Mouse (Mus musculus): ENCODE measurements around the gene Nrxn1.

GRCm38 (mm10) chr17:90662318-90662717 is 430.6 kb downstream of the Nrxn1 start:
- TF ChIP-seq ZNF384 (IDR thresholded peaks at IDR 0.05; ENCODE audit: low read depth, low read length) (no peak), MAFK (IDR thresholded peaks at IDR 0.05; ENCODE audit: insufficient read depth, low read depth, low read length) (no peak), CHD2 (IDR thresholded peaks at IDR 0.05; ENCODE audit: low read depth, low read length) (no peak), HCFC1 (IDR thresholded peaks at IDR 0.05; ENCODE audit: borderline replicate concordance, insufficient read depth, low read length) (no peak), ZC3H11A (IDR thresholded peaks at IDR 0.05; ENCODE audit: borderline replicate concordance, low read depth, low read length) (no peak)

All from ES-E14 (cell line).